Mouse (Mus musculus) embryonic facial prominence, embryonic 14.5 days (tissue): ENCODE measurements around the gene Pms2. TPM values are rescaled to one million over a fixed set of nuclear protein-coding genes. Genes with fewer than 3 reads are reported as not detected.

Source experiments
- ATAC-seq: fragments of 200-750 bp; cut with Nextera tagmentation; 2 replicates; pipeline ENCODE4 v1.8.0; 2017; ENCODE audit warnings: low read depth, moderate number of reproducible peaks, moderate TSS enrichment
- DNase-seq: peaks from one replicate; pipeline ENCODE4 v3.0.0-alpha.2; 2015; ENCODE audit warnings: low spot score
- H3K27ac ChIP-seq: fragments of 300-500 bp; sonication (generic); replicated peaks from 2 replicates; pipeline ENCODE4 v1.5.1; 2014; ENCODE audit warnings: low read depth, mild to moderate bottlenecking, low read length, moderate library complexity
- H3K27me3 ChIP-seq: fragments of 300-500 bp; sonication (generic); replicated peaks from 2 replicates; pipeline ENCODE4 v1.6.1; 2014; ENCODE audit warnings: low read length; ENCODE audit not compliant: control insufficient read depth, insufficient read depth
- H3K36me3 ChIP-seq: fragments of 300-500 bp; sonication (generic); 2 replicates; pipeline ENCODE4 v1.6.1; 2014; ENCODE audit warnings: low read length, mixed read lengths; ENCODE audit not compliant: control insufficient read depth, insufficient read depth
- H3K4me1 ChIP-seq: fragments of 300-500 bp; sonication (generic); 2 replicates; pipeline ENCODE4 v1.6.1; 2014; ENCODE audit warnings: antibody characterized with exemption, low read length; ENCODE audit not compliant: control insufficient read depth, insufficient read depth
- H3K4me2 ChIP-seq: fragments of 300-500 bp; sonication (generic); 2 replicates; pipeline ENCODE4 v1.6.1; 2014; ENCODE audit warnings: low read depth, mild to moderate bottlenecking, low read length, moderate library complexity, mixed read lengths
- H3K4me3 ChIP-seq: fragments of 300-500 bp; sonication (generic); 2 replicates; pipeline ENCODE4 v1.5.1; 2014; ENCODE audit warnings: low read depth, mild to moderate bottlenecking, low read length
- H3K9ac ChIP-seq: fragments of 300-500 bp; sonication (generic); 2 replicates; pipeline ENCODE4 v1.6.1; 2014; ENCODE audit warnings: low read depth, mild to moderate bottlenecking, low read length, moderate library complexity, mixed read lengths
- H3K9me3 ChIP-seq: fragments of 300-500 bp; sonication (generic); 2 replicates; pipeline ENCODE4 v1.6.1; 2016; ENCODE audit warnings: low read length; ENCODE audit not compliant: control insufficient read depth
- WGBS: fragments of 180-500 bp; shearing (Covaris S2); extraction: QIAGEN DNeasy Blood & Tissue Kit; methylation state at CpG from one replicate; pipeline ENCODE4 v1.1.7; 2014; 5-methylcytosine and 5-hydroxymethylcytosine counted together
- polyA plus RNA-seq: library from polyadenylated mRNA; unstranded; fragments of >200 nt; fragmentation: Nextera tagmentation; extraction: Ambion mirVana; gene quantifications from 2 replicates; pipeline ENCODE4 v1.2.1, GENCODE M21; 2014

Gene Pms2
- polyA plus RNA-seq: 20.9 and 23.3 TPM in 2 replicates

- Histone ChIP-seq H3K4me2 (peak within 1 kb of the TSS; percentile 78), H3K36me3 (peaks cover 29% of the 10 kb centered on the region; the same call in 1 of the 2 replicates), H3K27ac (peak within 1 kb of the TSS; percentile 77), H3K4me1 (peaks cover 15% of the 10 kb centered on the region; the same call in 1 of the 2 replicates), H3K4me3 (peak within 1 kb of the TSS; percentile 76), H3K9me3 (no peaks in the 10 kb centered on the region), H3K9ac (peak within 1 kb of the TSS; percentile 75), H3K27me3 (no peaks in the 10 kb centered on the region)
- ATAC-seq: peak; percentile 99
- WGBS: under 1% methylated on average over 53 of the region's 70 CpGs
- DNase-seq: peak; percentile 99
These were observed at the start of gene Pms2, which contains the start of gene Aimp2 for GRCm38 (mm10) chr5:143909417-143910400. TSS of gene Pms2 (plus strand) at chr5:143909964. TSS of gene Aimp2 (minus strand) at chr5:143909847.

- H3K36me3 ChIP-seq: peaks cover 44% of the 10 kb centered on the region
- H3K4me2 ChIP-seq: no peak overlapping the region
- 70% methylated on average over 11 of the region's 11 CpGs for WGBS
- no peaks in the 10 kb centered on the region for H3K27me3 ChIP-seq
- H3K9ac ChIP-seq: no peak overlapping the region
- H3K27ac ChIP-seq: no peak overlapping the region
- no peaks in the 10 kb centered on the region for H3K4me1 ChIP-seq
- no peaks in the 10 kb centered on the region for H3K9me3 ChIP-seq
- ATAC-seq (peak; percentile 44; the same call in 1 of the 2 replicates), DNase-seq (peak; percentile 34)
- H3K4me3 ChIP-seq: no peak overlapping the region
These were observed 38.1 kb upstream of the Pms2 start for GRCm38 (mm10) chr5:143871547-143872169.

DNA sequence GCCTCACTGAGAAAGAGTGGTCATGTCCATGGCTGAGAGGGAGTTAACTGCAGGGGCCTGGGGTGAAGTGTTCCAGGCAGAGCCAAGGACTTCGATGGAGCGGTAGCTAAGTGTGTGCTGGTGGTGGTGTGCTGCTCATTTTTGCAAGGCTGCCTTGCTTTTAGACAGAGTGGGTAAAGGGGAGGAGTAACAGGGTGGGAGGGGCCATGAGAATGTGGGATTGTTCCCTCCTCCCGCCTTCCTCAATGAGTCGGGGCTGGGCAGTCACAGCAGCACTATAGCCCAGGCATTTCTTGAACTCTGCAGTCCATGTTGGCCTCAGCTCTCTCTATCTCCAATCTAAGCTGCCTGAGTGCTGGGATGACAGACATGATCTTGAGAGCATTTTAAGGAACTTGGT is 35.2 kb upstream of the Pms2 start:
- H3K27ac ChIP-seq: no peak overlapping the region
- H3K4me3 ChIP-seq: no peak overlapping the region
- no peaks in the 10 kb centered on the region for H3K4me1 ChIP-seq
- H3K27me3 ChIP-seq: no peaks in the 10 kb centered on the region
- no peak overlapping the region for H3K4me2 ChIP-seq
- H3K9ac ChIP-seq: no peak overlapping the region
- DNase-seq: no peak
- peaks cover 71% of the 10 kb centered on the region for H3K36me3 ChIP-seq
- no peak for ATAC-seq
- no peaks in the 10 kb centered on the region for H3K9me3 ChIP-seq
- WGBS: 69% methylated on average over 4 of the region's 4 CpGs

DNA sequence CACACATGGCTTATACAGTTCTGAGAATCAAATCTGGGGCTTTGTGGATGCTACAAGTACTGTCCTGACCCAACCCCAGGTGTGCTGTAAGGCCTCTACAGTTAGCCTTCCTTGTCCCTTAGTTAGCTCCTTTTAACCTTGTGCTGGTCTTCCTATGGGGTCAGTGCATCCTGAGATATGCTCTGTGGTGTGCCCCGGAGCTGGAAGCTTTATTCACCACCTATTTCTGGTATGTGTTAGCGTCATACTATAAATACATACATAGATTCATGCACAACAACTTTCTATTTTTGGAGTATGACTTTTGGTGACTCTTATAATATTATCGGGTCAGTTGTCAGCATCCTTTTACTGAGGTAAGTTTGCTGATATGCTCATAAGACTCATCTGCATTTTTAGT is 24.5 kb upstream of the Pms2 start:
- peaks cover 98% of the 10 kb centered on the region for H3K36me3 ChIP-seq

GRCm38 (mm10) chr5:143890741-143891140 is 19.0 kb upstream of the Pms2 start:
- Histone ChIP-seq H3K4me3 (no peak overlapping the region), H3K27ac (no peak overlapping the region), H3K9me3 (no peaks in the 10 kb centered on the region), H3K27me3 (no peaks in the 10 kb centered on the region), H3K4me2 (no peak overlapping the region), H3K36me3 (peaks cover 83% of the 10 kb centered on the region), H3K9ac (no peak overlapping the region), H3K4me1 (no peaks in the 10 kb centered on the region)
- 79% methylated on average over 6 of the region's 6 CpGs for WGBS
- DNase-seq (no peak), ATAC-seq (no peak)

More for the DNA sequence above, 24.5 kb upstream of the Pms2 start:
- H3K4me2 ChIP-seq: no peak overlapping the region
- no peak for ATAC-seq
- H3K9me3 ChIP-seq: no peaks in the 10 kb centered on the region
- H3K27me3 ChIP-seq: no peaks in the 10 kb centered on the region
- no peak overlapping the region for H3K4me3 ChIP-seq
- no peak overlapping the region for H3K27ac ChIP-seq
- H3K4me1 ChIP-seq: no peaks in the 10 kb centered on the region
- 98% methylated on average over 3 of the region's 3 CpGs for WGBS
- no peak overlapping the region for H3K9ac ChIP-seq
- DNase-seq: no peak

- H3K4me3 ChIP-seq: no peak overlapping the region
- WGBS: 76% methylated on average over 9 of the region's 9 CpGs
- ATAC-seq (no peak), DNase-seq (no peak)
- no peaks in the 10 kb centered on the region for H3K4me1 ChIP-seq
- no peak overlapping the region for H3K27ac ChIP-seq
- peaks cover 78% of the 10 kb centered on the region for H3K36me3 ChIP-seq
- no peak overlapping the region for H3K9ac ChIP-seq
- no peak overlapping the region for H3K4me2 ChIP-seq
- H3K27me3 ChIP-seq: no peaks in the 10 kb centered on the region
- no peaks in the 10 kb centered on the region for H3K9me3 ChIP-seq
These were observed 17.4 kb upstream of the Pms2 start for GRCm38 (mm10) chr5:143892255-143892886.

DNA sequence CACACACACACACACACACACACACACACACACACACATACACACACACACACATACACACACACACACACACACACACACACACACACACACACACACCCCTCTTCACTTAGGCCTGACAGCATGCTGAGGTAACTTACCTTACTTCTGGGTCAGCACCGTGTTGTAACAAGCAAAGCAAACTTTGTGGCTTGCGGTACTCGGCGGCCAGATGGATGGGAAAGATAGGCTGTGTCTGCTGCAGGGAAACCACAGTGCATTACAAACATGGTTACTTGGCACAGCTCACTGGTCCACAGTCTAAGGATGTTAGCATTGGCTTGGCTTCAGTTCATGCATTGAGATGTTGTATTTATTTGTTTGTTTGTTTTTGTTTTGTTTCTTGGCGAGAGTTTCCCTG is 16.4 kb upstream of the Pms2 start:
- no peak overlapping the region for H3K27ac ChIP-seq
- no peak overlapping the region for H3K4me3 ChIP-seq
- no peak overlapping the region for H3K9ac ChIP-seq
- WGBS: 76% methylated on average over 5 of the region's 5 CpGs
- peak; percentile 47 for DNase-seq
- H3K27me3 ChIP-seq: no peaks in the 10 kb centered on the region
- no peak overlapping the region for H3K4me2 ChIP-seq
- H3K9me3 ChIP-seq: no peaks in the 10 kb centered on the region
- H3K36me3 ChIP-seq: peaks cover 78% of the 10 kb centered on the region
- H3K4me1 ChIP-seq: no peaks in the 10 kb centered on the region
- peak; percentile 53; the same call in 1 of the 2 replicates for ATAC-seq

GRCm38 (mm10) chr5:143897635-143898330 is 12.0 kb upstream of the Pms2 start, which contains the start of gene Ankrd61:
TSS of gene Ankrd61 (minus strand) at chr5:143897685.
- Histone ChIP-seq H3K27ac (no peak within 1 kb of the TSS), H3K9ac (no peak within 1 kb of the TSS), H3K4me2 (no peak within 1 kb of the TSS), H3K4me3 (no peak within 1 kb of the TSS), H3K9me3 (no peaks in the 10 kb centered on the region), H3K4me1 (no peaks in the 10 kb centered on the region), H3K27me3 (no peaks in the 10 kb centered on the region), H3K36me3 (peaks cover 73% of the 10 kb centered on the region)
- no peak for ATAC-seq
- DNase-seq: no peak
- 90% methylated on average over 14 of the region's 14 CpGs for WGBS
